Mouse (Mus musculus): ENCODE data around the gene Ttc36.
A peak's percentile ranks its signal among the peaks of the same experiment; 100 is the strongest.
"Not testable (repeated sequence)": the region's sequence is repeated elsewhere in the genome, so short reads cannot be mapped to it uniquely, and the experiment has no call there.

The Ttc36 gene

GRCm38 (mm10) chr9:44772392-44772749 lies 30.5 kb downstream of the Ttc36 start:
- no peak for DNase-seq

GRCm38 (mm10) chr9:44771376-44771775 lies 31.5 kb downstream of the Ttc36 start:
- DNase-seq = no peak

- DNase-seq = not testable (repeated sequence)
Observed at GRCm38 (mm10) chr9:44768029-44768394, 34.9 kb downstream of the Ttc36 start.

- peak; percentile 88 to 94 for DNase-seq
Observed at GRCm38 (mm10) chr9:44767101-44768028, 35.5 kb downstream of the Ttc36 start, which contains the start of the genes Arcn1 and Ift46. Gene Arcn1, minus strand, starts transcription at chr9:44767845. Gene Ift46, plus strand, starts transcription at chr9:44767908.

- no peak for DNase-seq
Observed at GRCm38 (mm10) chr9:44760873-44761272, 42.0 kb downstream of the Ttc36 start.
